Comparison of ENCODE assay signal across 8 mouse cellular contexts in the genomic region with DNA sequence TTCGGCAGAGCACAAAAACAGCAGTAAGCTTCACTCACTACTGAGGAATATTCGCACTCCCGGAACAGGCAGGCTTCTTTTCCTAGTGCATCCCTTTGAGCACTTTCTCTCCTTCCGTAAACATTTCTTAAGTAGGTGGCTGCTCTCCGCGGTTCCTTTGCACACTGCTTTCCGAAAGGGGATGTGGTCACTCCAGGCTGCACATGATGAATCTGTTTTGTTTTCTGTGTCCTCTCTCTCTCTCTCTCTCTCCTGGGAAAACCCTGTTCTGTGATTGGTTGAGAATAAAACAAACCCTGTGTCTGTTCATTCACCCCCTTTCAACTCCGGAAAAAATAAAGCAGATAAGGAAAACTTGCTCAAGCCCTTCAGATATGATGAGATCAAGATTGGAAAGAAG. TPM values are rescaled to one million over a fixed set of nuclear protein-coding genes. Genes with fewer than 3 reads are reported as not detected.
DNase-seq lines count a peak whose midpoint lies in the region; ATAC-seq lines count a peak whose summit lies in the region.

A gene (minus strand): TSS at position 243 of the 400 bp plus-strand sequence.

- no peaks in the 10 kb centered on the region for H3K27me3 ChIP-seq in heart, embryonic 12.5 days (replicated peaks)
- H3K27me3 ChIP-seq in midbrain, embryonic 11.5 days (ENCODE audit: control insufficient read depth, insufficient read depth, low read length), result no peaks in the 10 kb centered on the region

- WGBS in heart, embryonic 12.5 days, result 19% methylated on average over 8 of the region's 8 CpGs
- WGBS in midbrain, embryonic 11.5 days, result 17% methylated on average over 8 of the region's 8 CpGs

- peak within 1 kb of the TSS; percentile 28 for H3K4me3 ChIP-seq in heart, embryonic 12.5 days
- H3K4me3 ChIP-seq in midbrain, embryonic 11.5 days (ENCODE audit: low read depth, low read length), result no peak within 1 kb of the TSS

- no peaks in the 10 kb centered on the region for H3K36me3 ChIP-seq in heart, embryonic 12.5 days
- H3K36me3 ChIP-seq in midbrain, embryonic 11.5 days (ENCODE audit: control insufficient read depth, insufficient read depth, low read length), result no peaks in the 10 kb centered on the region

- no peak for DNase-seq in frontal cortex, postnatal 25 days (ENCODE audit: low spot score in 2 of 2)
- peak; percentile 43 for DNase-seq in embryo, embryonic 9.5 days (ENCODE audit: extremely low spot score)
- DNase-seq in kidney, postnatal 14 days, result peak; percentile 43
- DNase-seq in midbrain, embryonic 11.5 days (ENCODE audit: low spot score, missing footprints), result peak; percentile 93
- no peak for DNase-seq in cerebellum, postnatal 36 days
- DNase-seq in urinary bladder, postnatal 25 days (ENCODE audit: low spot score), result no peak

- peak; percentile 69 for ATAC-seq in frontal cortex, adult (ENCODE audit: low TSS enrichment)
- no peak for ATAC-seq in heart, embryonic 12.5 days (ENCODE audit: insufficient number of reproducible peaks, low FRiP score)
- peak; percentile 30; the same call in 1 of the 2 replicates for ATAC-seq in midbrain, embryonic 11.5 days (ENCODE audit: low FRiP score)

- no peaks in the 10 kb centered on the region for H3K4me1 ChIP-seq in heart, embryonic 12.5 days (replicated peaks)
- H3K4me1 ChIP-seq in midbrain, embryonic 11.5 days (ENCODE audit: control insufficient read depth, insufficient read depth, low read length), result no peaks in the 10 kb centered on the region

- peak within 1 kb of the TSS; percentile 58 for H3K4me2 ChIP-seq in heart, embryonic 12.5 days
- peak within 1 kb of the TSS; percentile 30; the same call in 1 of the 2 replicates for H3K4me2 ChIP-seq in midbrain, embryonic 11.5 days

- no peaks in the 10 kb centered on the region for H3K9me3 ChIP-seq in heart, embryonic 12.5 days (replicated peaks)
- H3K9me3 ChIP-seq in midbrain, embryonic 11.5 days (ENCODE audit: control insufficient read depth, low read length), result no peaks in the 10 kb centered on the region

- H3K9ac ChIP-seq in heart, embryonic 12.5 days, result no peak within 1 kb of the TSS
- no peak within 1 kb of the TSS for H3K9ac ChIP-seq in midbrain, embryonic 11.5 days (ENCODE audit: low read length)

- H3K27ac ChIP-seq in heart, embryonic 12.5 days (ENCODE audit: poor library complexity, severe bottlenecking), result no peak within 1 kb of the TSS
- H3K27ac ChIP-seq in midbrain, embryonic 11.5 days (ENCODE audit: low read depth, low read length), result no peak within 1 kb of the TSS

RNA-seq across cellular contexts. Expression of the gene that starts here (rescaled TPM):
- polyA plus RNA-seq in heart, embryonic 12.5 days (2016; fragmentation: Nextera tagmentation; extraction: Ambion mirVana), result 0.54 and 0.64 TPM in 2 replicates
- polyA plus RNA-seq in midbrain, embryonic 11.5 days (2014; fragmentation: Nextera tagmentation; extraction: Ambion mirVana), result 0.04 and 0.07 TPM in 2 replicates

Comparison
In these comparisons a context has a peak if more than half of its experiments do, and no peak if none do; other contexts are left out.
1. Peak in DNase-seq, ATAC-seq and H3K4me2 ChIP-seq in midbrain, embryonic 11.5 days; RNA of the gene not detected or under 1 TPM.
2. DNase-seq: peak in embryo, embryonic 9.5 days (single experiment) and kidney, postnatal 14 days (single experiment); none in frontal cortex, postnatal 25 days (0 of 2), cerebellum, postnatal 36 days (0 of 2) and urinary bladder, postnatal 25 days (single experiment).